Mouse (Mus musculus) liver, embryonic 13.5 days (tissue): ENCODE measurements at regions not wholly inside any gene's neighbourhood (a gene's known extent, or its start where the extent isn't known, plus 50 kb on each side); places are given as distances from the start of the nearest gene placed in this dataset.

Experiments
- ATAC-seq: fragments of 200-750 bp; cut with Nextera tagmentation; 2 replicates; pipeline ENCODE4 v1.8.0; 2017; ENCODE audit warnings: low read depth, mild to moderate bottlenecking, moderate number of reproducible peaks, moderate library complexity
- DNase-seq: peaks from one replicate; pipeline ENCODE4 v3.0.0; 2022
- H3K27ac ChIP-seq: fragments of 300-500 bp; sonication (generic); 2 replicates; pipeline ENCODE4 v1.5.1; 2015; ENCODE audit warnings: moderate library complexity, mild to moderate bottlenecking, inconsistent platforms
- H3K27me3 ChIP-seq: fragments of 300-500 bp; sonication (generic); 2 replicates; pipeline ENCODE4 v1.6.1; 2015; ENCODE audit warnings: mild to moderate bottlenecking, inconsistent platforms
- H3K36me3 ChIP-seq: fragments of 300-500 bp; sonication (generic); 2 replicates; pipeline ENCODE4 v1.6.1; 2015; ENCODE audit warnings: mild to moderate bottlenecking, inconsistent platforms
- H3K4me1 ChIP-seq: fragments of 300-500 bp; sonication (generic); replicated peaks from 2 replicates; pipeline ENCODE4 v1.6.1; 2015; ENCODE audit warnings: inconsistent platforms
- H3K4me2 ChIP-seq: fragments of 300-500 bp; sonication (generic); 2 replicates; pipeline ENCODE4 v1.6.1; 2015; ENCODE audit warnings: inconsistent platforms, mild to moderate bottlenecking, moderate library complexity
- H3K4me3 ChIP-seq: fragments of 300-500 bp; sonication (generic); replicated peaks from 2 replicates; pipeline ENCODE4 v1.5.1; 2015; ENCODE audit warnings: mild to moderate bottlenecking, inconsistent platforms
- H3K9ac ChIP-seq: fragments of 300-500 bp; sonication (generic); 2 replicates; pipeline ENCODE4 v1.6.1; 2015; ENCODE audit warnings: mild to moderate bottlenecking, inconsistent platforms
- H3K9me3 ChIP-seq: fragments of 300-500 bp; sonication (generic); replicated peaks from 2 replicates; pipeline ENCODE4 v1.6.1; 2016; ENCODE audit warnings: inconsistent platforms
- WGBS: fragments of 180-500 bp; shearing (Covaris S2); methylation state at CpG from one replicate; pipeline ENCODE4 v1.1.7; 2015; ENCODE audit not compliant: insufficient replicate concordance; 5-methylcytosine and 5-hydroxymethylcytosine counted together

- Histone ChIP-seq H3K4me3 (no peak overlapping the region), H3K9ac (no peak overlapping the region), H3K4me2 (no peak overlapping the region), H3K36me3 (no peaks in the 10 kb centered on the region), H3K27me3 (0 out of 2 replicates have a peak, but pooled peaks cover 11% of the 10 kb centered on the region), H3K27ac (no peak overlapping the region), H3K9me3 (no peaks in the 10 kb centered on the region), H3K4me1 (no peaks in the 10 kb centered on the region)
- WGBS = 78% methylated on average over 1 of the region's 1 CpGs
- no peak for ATAC-seq
- no peak for DNase-seq
Measured at GRCm38 (mm10) chr3:100401080-100401479, 88.0 kb downstream of the Tent5c start.

GRCm38 (mm10) chr3:100397491-100397890 is 91.6 kb downstream of the Tent5c start:
- 0 out of 2 replicates have a peak, but pooled peaks cover 9% of the 10 kb centered on the region for H3K27me3 ChIP-seq
- no peaks in the 10 kb centered on the region for H3K4me1 ChIP-seq
- DNase-seq = no peak
- ATAC-seq = no peak
- H3K9ac ChIP-seq = no peak overlapping the region
- no peaks in the 10 kb centered on the region for H3K9me3 ChIP-seq
- H3K4me3 ChIP-seq = no peak overlapping the region
- no peak overlapping the region for H3K4me2 ChIP-seq
- H3K36me3 ChIP-seq = no peaks in the 10 kb centered on the region
- no peak overlapping the region for H3K27ac ChIP-seq
- 64% methylated on average over 3 of the region's 3 CpGs for WGBS

GRCm38 (mm10) chr3:100394911-100395604 is 94.1 kb downstream of the Tent5c start:
- H3K4me1 ChIP-seq = no peaks in the 10 kb centered on the region
- no peak overlapping the region for H3K4me2 ChIP-seq
- 44% methylated on average over 9 of the region's 9 CpGs for WGBS
- H3K9me3 ChIP-seq = no peaks in the 10 kb centered on the region
- H3K4me3 ChIP-seq = no peak overlapping the region
- no peaks in the 10 kb centered on the region for H3K27me3 ChIP-seq
- ATAC-seq (no peak), DNase-seq (no peak)
- H3K9ac ChIP-seq = no peak overlapping the region
- no peak overlapping the region for H3K27ac ChIP-seq
- H3K36me3 ChIP-seq = no peaks in the 10 kb centered on the region

DNA sequence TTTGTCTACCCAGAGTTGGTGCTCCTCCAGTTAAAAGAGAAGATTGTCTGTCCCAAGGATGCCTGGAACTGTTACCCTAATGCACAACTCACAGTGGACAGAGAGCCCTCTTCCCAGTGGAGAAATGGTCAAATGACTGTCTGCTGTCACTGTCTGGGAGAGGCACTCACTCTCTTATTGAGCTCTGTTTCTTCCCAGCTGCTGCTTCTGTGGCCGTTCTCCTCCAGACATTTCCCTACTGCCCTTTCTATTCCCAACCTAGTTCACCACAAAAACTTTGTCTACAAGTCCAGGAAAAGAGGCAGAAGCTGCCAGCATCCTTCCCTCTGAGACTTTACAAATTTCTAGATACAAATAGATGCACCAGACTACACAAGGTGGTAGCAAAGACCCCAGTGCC is 95.2 kb downstream of the Tent5c start:
- DNase-seq = no peak

DNA sequence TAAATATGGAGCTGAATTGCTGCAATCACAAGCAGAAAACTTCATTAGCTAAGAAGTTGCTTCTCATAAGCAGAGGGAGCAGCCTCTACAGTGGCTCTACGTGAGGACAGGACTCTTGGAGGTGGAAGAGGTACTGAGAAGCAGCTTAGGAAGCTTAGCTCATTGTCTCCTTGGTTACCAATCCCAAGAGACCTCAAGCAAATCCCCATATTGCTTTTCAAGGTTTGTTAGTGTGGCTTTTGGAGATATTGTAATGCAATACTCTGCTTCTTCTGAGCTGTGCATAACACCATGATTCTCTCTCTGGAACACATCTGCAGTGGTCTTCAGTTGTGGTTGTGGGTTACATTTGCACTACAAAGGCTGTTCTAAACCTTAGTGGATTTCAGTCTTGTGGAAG is 106.9 kb downstream of the Tent5c start:
- WGBS = 25% methylated on average over 1 of the region's 1 CpGs
- H3K4me2 ChIP-seq = no peak overlapping the region
- no peaks in the 10 kb centered on the region for H3K4me1 ChIP-seq
- H3K36me3 ChIP-seq = no peaks in the 10 kb centered on the region
- ATAC-seq = no peak
- no peaks in the 10 kb centered on the region for H3K9me3 ChIP-seq
- no peak for DNase-seq
- no peak overlapping the region for H3K4me3 ChIP-seq
- H3K27ac ChIP-seq = no peak overlapping the region
- H3K9ac ChIP-seq = no peak overlapping the region
- no peaks in the 10 kb centered on the region for H3K27me3 ChIP-seq

More for the DNA sequence above, 95.2 kb downstream of the Tent5c start:
- 88% methylated on average over 1 of the region's 1 CpGs for WGBS
- no peak overlapping the region for H3K9ac ChIP-seq
- no peak overlapping the region for H3K27ac ChIP-seq
- H3K36me3 ChIP-seq = no peaks in the 10 kb centered on the region
- H3K27me3 ChIP-seq = no peaks in the 10 kb centered on the region
- ATAC-seq = no peak
- no peak overlapping the region for H3K4me3 ChIP-seq
- H3K9me3 ChIP-seq = no peaks in the 10 kb centered on the region
- no peaks in the 10 kb centered on the region for H3K4me1 ChIP-seq
- H3K4me2 ChIP-seq = no peak overlapping the region

GRCm38 (mm10) chr3:100381363-100381762 is 107.8 kb downstream of the Tent5c start:
- 64% methylated on average over 2 of the region's 2 CpGs for WGBS
- Histone ChIP-seq H3K27me3 (no peaks in the 10 kb centered on the region), H3K9me3 (no peaks in the 10 kb centered on the region), H3K4me1 (no peaks in the 10 kb centered on the region), H3K36me3 (no peaks in the 10 kb centered on the region), H3K9ac (no peak overlapping the region), H3K4me3 (no peak overlapping the region), H3K4me2 (no peak overlapping the region), H3K27ac (no peak overlapping the region)
- ATAC-seq (no peak), DNase-seq (no peak)

- ATAC-seq (no peak), DNase-seq (no peak)
- WGBS = 25% methylated on average over 1 of the region's 1 CpGs
- Histone ChIP-seq H3K4me1 (no peaks in the 10 kb centered on the region), H3K9ac (no peak overlapping the region), H3K9me3 (no peaks in the 10 kb centered on the region), H3K36me3 (no peaks in the 10 kb centered on the region), H3K4me3 (no peak overlapping the region), H3K4me2 (no peak overlapping the region), H3K27ac (no peak overlapping the region), H3K27me3 (no peaks in the 10 kb centered on the region; the same call in 1 of the 2 replicates)
Measured at GRCm38 (mm10) chr3:100376162-100376561, 113.0 kb downstream of the Tent5c start.

DNA sequence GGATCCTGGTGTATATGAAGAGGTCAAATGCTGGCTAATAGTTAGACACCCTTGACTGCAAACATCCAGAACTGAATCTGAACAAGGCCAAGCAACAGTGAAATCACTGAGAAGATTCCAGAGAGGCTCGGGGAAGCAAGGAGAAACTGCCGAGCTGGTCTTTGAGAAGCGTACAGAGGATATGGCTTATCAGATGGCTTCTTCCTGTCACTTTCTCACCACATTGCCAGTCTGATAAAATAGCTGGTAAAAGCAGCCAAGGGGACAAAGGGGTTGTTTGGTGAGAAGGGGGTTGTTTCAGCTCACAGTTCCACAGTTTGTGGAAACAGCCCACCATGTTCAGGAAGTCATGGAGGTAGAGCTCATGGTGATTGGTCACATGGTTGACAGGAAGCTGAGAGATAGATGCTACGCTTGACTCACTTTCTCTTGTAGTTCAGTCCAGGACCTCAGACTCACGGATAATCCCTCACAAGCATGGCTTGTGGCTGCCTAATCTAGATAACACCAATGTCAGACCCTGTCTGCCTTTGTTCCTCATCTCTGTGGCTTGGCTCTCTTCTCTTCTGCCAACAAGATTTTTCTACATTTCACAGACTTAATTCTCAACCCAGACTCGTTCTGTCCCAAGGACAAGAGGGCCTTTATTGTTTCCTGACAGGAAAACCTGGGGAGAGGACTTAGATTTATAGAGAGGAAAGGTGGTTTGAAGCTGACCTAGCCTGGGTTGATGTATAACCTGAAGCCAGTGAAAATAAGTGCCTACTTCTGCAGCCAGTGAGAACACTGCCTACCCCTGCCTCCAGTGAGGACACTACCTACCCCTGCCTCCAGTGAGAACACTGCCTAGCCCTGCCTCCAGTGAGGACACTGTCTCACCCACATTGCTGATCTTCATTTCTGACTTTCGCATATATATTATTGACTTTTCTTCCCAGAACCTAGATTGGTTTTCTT is 122.0 kb downstream of the Tent5c start:
- Histone ChIP-seq H3K4me3 (no peak overlapping the region), H3K4me1 (no peaks in the 10 kb centered on the region), H3K9ac (no peak overlapping the region), H3K4me2 (no peak overlapping the region), H3K9me3 (no peaks in the 10 kb centered on the region), H3K27ac (no peak overlapping the region), H3K36me3 (no peaks in the 10 kb centered on the region), H3K27me3 (peaks cover 23% of the 10 kb centered on the region)
- 18% methylated on average over 7 of the region's 7 CpGs for WGBS
- ATAC-seq (no peak), DNase-seq (no peak)

GRCm38 (mm10) chr3:100366447-100366846 is 122.7 kb downstream of the Tent5c start:
- no peak overlapping the region for H3K4me3 ChIP-seq
- no peak overlapping the region for H3K27ac ChIP-seq
- H3K9me3 ChIP-seq = no peaks in the 10 kb centered on the region
- no peaks in the 10 kb centered on the region for H3K4me1 ChIP-seq
- no peak for ATAC-seq
- no peak overlapping the region for H3K9ac ChIP-seq
- no peaks in the 10 kb centered on the region for H3K36me3 ChIP-seq
- no peak overlapping the region for H3K4me2 ChIP-seq
- peaks cover 27% of the 10 kb centered on the region for H3K27me3 ChIP-seq
- 78% methylated on average over 3 of the region's 3 CpGs for WGBS
- no peak for DNase-seq

DNA sequence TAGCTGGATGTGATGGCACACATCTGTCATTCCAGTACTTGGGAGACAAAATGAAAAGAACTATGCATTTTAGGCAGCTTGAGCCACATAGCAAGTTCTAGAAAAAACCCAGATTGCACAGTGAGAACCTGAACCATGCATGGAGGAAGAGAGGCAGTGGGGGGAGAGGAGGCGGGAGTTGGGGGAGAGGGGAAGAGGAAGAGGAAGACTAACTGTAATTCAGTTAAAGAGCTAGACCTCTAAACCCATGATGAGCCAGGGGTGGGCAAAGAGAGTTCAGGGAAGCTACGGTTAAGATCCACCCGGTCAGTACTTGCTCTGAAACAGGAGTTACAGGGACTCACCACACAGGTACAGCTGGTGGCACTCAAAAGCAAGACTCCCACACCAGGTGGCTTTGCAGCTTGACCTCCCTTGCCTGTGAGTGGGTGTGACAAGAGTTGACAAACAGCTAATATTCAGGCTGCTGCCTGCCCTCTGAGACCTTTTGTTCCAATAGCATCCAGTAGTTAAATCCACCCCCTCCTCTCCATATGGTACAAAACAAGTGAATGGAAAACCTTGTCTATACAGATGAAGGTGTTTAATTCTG is 123.7 kb downstream of the Tent5c start:
- no peaks in the 10 kb centered on the region for H3K36me3 ChIP-seq
- no peaks in the 10 kb centered on the region for H3K9me3 ChIP-seq
- 31% methylated on average over 3 of the region's 3 CpGs for WGBS
- H3K4me3 ChIP-seq = no peak overlapping the region
- no peaks in the 10 kb centered on the region for H3K4me1 ChIP-seq
- no peak overlapping the region for H3K4me2 ChIP-seq
- no peak for ATAC-seq
- H3K27me3 ChIP-seq = peaks cover 36% of the 10 kb centered on the region
- DNase-seq = no peak
- H3K27ac ChIP-seq = no peak overlapping the region
- H3K9ac ChIP-seq = no peak overlapping the region

DNA sequence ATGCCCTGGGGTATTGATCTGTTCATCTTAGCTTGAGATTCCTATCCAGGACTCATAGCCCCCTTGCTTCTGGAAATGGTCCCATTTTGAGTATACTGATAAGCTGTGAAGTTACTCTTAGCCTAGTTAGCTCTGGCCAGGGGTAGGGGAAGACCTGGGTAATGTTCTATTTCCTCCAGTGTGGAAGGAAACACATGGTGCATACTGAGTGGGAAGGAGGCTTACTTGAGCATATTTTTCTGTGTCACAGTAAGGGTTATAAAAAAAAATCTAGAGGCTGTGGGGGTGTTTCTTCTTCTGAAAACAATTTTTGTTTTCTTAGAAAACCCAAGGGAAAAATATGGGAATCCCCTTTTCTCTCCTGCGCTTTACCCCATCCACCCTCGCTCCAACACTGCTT is 124.4 kb downstream of the Tent5c start:
- no peak overlapping the region for H3K9ac ChIP-seq
- no peaks in the 10 kb centered on the region for H3K9me3 ChIP-seq
- no peaks in the 10 kb centered on the region for H3K4me1 ChIP-seq
- ATAC-seq (no peak), DNase-seq (no peak)
- H3K36me3 ChIP-seq = no peaks in the 10 kb centered on the region
- 78% methylated on average over 2 of the region's 2 CpGs for WGBS
- peaks cover 39% of the 10 kb centered on the region for H3K27me3 ChIP-seq
- H3K4me3 ChIP-seq = no peak overlapping the region
- no peak overlapping the region for H3K27ac ChIP-seq
- H3K4me2 ChIP-seq = no peak overlapping the region
